Mouse (Mus musculus) megakaryocyte-erythroid progenitor cell, adult 5 weeks (primary cell): ENCODE data around the gene Tmem198b. TPM values are rescaled to one million over a fixed set of nuclear protein-coding genes. Genes with fewer than 3 reads are reported as not detected.

Experiments used
- polyA plus RNA-seq: library from polyadenylated mRNA; stranded (reverse); fragments of >175 nt; gene quantifications from 2 replicates; pipeline ENCODE4 v1.2.3, GENCODE M21; 2012

Tmem198b gene
- polyA plus RNA-seq = 3.9 and 4.2 TPM in 2 replicates

DNA sequence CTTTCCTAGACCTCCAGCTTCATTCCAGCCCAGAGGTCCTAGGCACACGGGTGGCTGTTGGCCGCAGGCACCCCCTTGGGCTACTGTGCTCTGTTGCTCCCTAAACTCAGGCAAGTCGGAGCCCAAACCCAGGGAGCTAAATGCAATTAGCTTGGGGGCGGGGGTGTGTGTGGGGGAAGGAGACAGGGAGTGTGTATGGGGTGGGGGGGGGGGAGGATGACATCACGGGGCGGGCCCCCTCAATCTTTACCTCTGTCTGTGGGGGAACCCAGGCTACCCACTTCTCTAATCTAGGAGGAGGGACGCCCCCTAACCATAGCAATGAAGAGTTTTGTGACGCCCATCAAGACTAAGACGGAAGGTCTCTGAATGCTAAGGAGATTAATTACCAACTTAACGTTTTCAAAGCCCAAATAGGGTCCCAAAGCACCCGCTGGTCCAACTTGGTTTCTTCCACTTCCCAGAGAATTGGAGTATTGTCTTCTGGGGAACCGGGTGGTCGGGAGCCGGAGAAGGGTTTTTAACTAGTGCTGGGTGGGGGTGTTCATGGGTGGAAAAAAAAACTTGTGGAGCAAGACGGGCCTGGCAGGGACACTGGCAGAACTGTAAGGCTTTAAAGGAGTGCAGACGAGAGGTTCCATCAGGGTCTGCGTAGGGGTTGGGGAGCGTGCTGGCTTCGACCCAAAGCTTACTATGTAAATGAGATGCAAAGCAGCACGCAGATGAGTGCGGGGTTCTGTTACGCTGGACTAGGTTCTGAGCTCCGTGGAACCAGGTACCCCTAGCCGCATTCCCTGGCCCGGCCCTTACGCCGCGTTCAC lies at the start of gene Tmem198b:
TSS of gene Tmem198b (minus strand) at position 100 of the 821 bp plus-strand sequence.

DNA sequence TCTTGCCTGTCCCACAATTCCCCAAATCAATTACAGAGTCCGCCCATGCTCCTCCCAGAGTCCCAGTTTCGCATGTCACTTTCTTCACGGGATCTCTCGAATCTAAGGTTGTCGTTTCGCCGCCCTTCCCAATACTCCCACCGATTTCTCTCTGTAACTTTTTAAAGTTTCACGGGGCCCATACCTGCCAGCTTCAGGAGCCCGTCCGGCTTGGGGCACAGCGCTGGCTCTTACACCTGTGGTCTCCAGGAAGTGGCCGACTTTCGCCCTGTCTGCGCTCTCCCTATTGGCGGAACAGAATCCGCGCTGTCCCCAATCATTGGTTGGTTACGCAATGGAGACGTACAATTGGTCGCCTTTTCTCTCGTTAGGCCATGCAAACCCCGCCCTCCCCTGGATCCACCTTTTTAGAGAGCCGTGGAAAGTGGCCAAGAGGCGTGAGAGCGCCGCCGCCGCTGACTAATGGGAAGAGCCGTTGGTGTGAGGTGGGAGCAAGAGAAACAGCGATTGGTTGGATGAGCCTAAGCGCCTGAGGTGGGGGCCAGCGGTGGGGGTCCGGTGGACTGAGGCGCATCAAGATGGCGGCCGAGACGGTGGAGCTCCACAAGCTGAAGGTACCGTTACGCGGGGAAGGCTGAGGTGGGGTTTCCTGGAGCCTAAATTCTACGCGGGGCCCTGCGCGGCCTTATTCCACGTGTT lies 17.3 kb upstream of the Tmem198b start, which contains the start of gene Ormdl2:
TSS of gene Ormdl2 (minus strand) at position 288 of the 699 bp plus-strand sequence.

DNA sequence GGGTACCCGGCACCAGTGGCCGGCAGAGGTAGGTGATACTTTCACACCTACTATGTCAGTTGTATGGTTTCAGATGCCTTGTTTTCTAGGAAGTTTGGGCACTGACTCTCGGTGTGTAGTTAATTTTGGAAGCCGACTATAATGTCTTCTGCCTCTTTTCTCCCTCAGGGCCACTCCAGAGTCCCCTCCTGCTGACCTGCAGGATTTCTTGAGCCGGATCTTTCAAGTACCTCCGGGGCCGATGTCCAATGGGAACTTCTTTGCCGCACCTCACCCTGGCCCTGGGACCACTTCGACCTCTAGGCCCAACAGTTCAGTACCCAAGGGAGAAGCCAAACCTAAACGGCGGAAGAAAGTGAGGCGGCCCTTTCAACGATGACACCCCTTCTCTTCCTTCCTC lies 12.9 kb upstream of the Tmem198b start, which contains the start of gene Sarnp:
TSS of gene Sarnp (plus strand) at position 301 of the 400 bp plus-strand sequence.

DNA sequence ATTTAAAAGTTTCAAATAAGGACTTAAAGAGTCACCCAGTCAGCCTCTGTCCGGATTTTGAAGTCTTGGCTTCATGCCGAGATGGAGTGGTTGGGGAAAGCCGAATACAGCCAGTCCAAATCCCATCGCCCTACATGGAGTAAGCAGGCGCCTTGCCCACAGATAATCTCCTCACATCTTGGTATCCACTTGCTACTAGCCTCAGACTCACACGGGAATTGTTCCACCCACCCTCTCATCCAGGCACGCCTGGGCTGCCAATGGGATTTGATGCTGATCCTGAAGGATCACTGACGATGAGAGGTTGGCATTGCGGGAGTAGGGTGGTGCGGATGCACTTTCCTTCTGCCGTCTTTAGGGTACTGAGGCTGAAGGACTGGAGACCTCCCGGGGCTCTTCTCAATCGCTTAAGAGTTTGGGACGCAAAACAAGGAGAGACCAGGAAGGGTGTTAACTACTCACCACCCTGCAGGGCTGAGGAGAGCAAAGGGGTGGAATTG lies 349 bp downstream of the Tmem198b start, which contains the start of gene Dnajc14:
TSS of gene Dnajc14 (plus strand) at position 292 of the 500 bp plus-strand sequence.

DNA sequence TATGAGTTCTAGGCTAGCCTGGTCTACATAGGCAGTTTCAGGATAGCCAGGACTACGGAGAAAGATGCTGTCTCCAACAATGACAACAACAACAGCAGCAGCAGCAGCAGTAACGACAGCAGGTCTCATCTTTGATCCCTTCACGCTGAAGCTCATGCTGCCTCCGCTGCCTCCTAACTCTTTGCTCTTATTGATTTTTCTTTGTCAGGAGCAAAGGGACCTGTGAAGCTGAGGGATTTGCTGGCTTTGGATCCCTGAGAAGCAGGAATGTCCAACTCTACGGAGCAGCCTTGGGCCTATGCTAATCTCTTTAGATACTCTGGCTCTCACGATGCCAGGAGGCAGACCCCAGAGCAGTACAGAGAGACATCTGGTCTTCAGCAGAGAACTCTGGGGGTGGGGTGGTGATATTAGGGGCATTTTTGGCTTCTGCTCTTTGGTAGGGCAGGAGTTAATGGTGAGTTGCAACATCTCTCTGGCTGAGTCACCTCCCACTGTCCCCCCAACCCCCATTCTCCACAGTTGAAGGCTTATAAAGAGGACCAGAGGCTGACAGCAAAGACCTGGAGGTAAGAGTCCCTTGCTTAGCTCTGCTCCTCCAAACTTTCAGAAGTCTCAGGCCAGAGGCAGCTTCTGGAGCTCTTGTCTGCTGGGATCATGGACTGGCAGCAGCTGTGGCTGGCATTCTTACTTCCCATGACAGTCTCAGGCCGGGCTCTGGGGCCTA lies 13.6 kb downstream of the Tmem198b start, which contains the start of gene Mmp19:
TSS of gene Mmp19 (plus strand) at position 513 of the 727 bp plus-strand sequence.

Other genes starting within 250 kb of the Tmem198b start
- gene Pa2g4, start 238.4 kb downstream of the Tmem198b start, polyA plus RNA-seq = 508 and 557 TPM in 2 replicates
- 0.46 and 0.58 TPM in 2 replicates for gene Erbb3, start 214.7 kb downstream of the Tmem198b start, polyA plus RNA-seq
- 4,910 and 5,054 TPM in 2 replicates for gene Rps26, start 177.6 kb downstream of the Tmem198b start, polyA plus RNA-seq
- gene Ikzf4, start 158.4 kb downstream of the Tmem198b start, polyA plus RNA-seq = 0.13 and 0.15 TPM in 2 replicates
- 1.2 and 1.3 TPM in 2 replicates for gene Suox, start 130.3 kb downstream of the Tmem198b start, polyA plus RNA-seq
- gene Rab5b, start 108.1 kb downstream of the Tmem198b start, polyA plus RNA-seq = 12.0 and 19.6 TPM in 2 replicates
- gene Pmel, start 100.2 kb downstream of the Tmem198b start, polyA plus RNA-seq = 0.37 and 0.69 TPM in 2 replicates
- 28.2 and 29.2 TPM in 2 replicates for gene Cdk2, start 99.3 kb downstream of the Tmem198b start, polyA plus RNA-seq
- gene Dgka, start 59.5 kb downstream of the Tmem198b start, polyA plus RNA-seq = 3.2 and 3.3 TPM in 2 replicates
- 116 and 137 TPM in 2 replicates for gene Pym1, start 56.5 kb downstream of the Tmem198b start, polyA plus RNA-seq
- 1.5 and 2.3 TPM in 2 replicates for gene Mmp19, start 13.5 kb downstream of the Tmem198b start, polyA plus RNA-seq
- 10.5 and 11.0 TPM in 2 replicates for gene Dnajc14, start 308 bp downstream of the Tmem198b start, polyA plus RNA-seq
- gene Sarnp, start 13.0 kb upstream of the Tmem198b start, polyA plus RNA-seq = 17.1 and 19.3 TPM in 2 replicates
- 15.8 and 20.5 TPM in 2 replicates for gene Ormdl2, start 17.3 kb upstream of the Tmem198b start, polyA plus RNA-seq
- gene Gdf11, start 87.3 kb upstream of the Tmem198b start, polyA plus RNA-seq = 0.11 and 0.16 TPM in 2 replicates
- 48.8 and 52.5 TPM in 2 replicates for gene Cd63, start 96.6 kb upstream of the Tmem198b start, polyA plus RNA-seq
- 2.5 and 3.0 TPM in 2 replicates for gene Rdh5, start 118.5 kb upstream of the Tmem198b start, polyA plus RNA-seq
- gene Bloc1s1, start 119.7 kb upstream of the Tmem198b start, polyA plus RNA-seq = 264 and 304 TPM in 2 replicates
- 0.04 and 0.10 TPM in 2 replicates for gene Itga7, start 129.4 kb upstream of the Tmem198b start, polyA plus RNA-seq
- not detected in 2 replicates for gene Mettl7b, start 156.6 kb upstream of the Tmem198b start, polyA plus RNA-seq
- gene Olfr9, start 185.1 kb upstream of the Tmem198b start, polyA plus RNA-seq = not detected in 2 replicates
- gene Olfr763, start 206.4 kb upstream of the Tmem198b start, polyA plus RNA-seq = not detected in 2 replicates
- gene Olfr764-ps1, start 235.5 kb upstream of the Tmem198b start, polyA plus RNA-seq = not detected in 2 replicates
- gene Olfr765, start 245.6 kb upstream of the Tmem198b start, polyA plus RNA-seq = not detected in 2 replicates